Mouse (Mus musculus) CD4-positive, CD25-positive, alpha-beta regulatory T cell, adult 4 months (primary cell): ENCODE data around the gene Lce3e. TPM values are rescaled to one million over a fixed set of nuclear protein-coding genes. Genes with fewer than 3 reads are reported as not detected.

Experiments used
- ATAC-seq: one replicate; pipeline ENCODE4 v1.8.0; 2017
- polyA plus RNA-seq, 2 experiments: library from polyadenylated mRNA; unstranded; fragments of 100-300 nt; shearing (Covaris generic); gene quantifications; one replicate each; pipeline ENCODE4 v1.2.1; 2017

The Lce3e gene
- not detected for polyA plus RNA-seq

- ATAC-seq = no peak
Observed at GRCm38 (mm10) chr3:92966761-92967160, at the start of gene Lce3e. Gene Lce3e (plus strand): TSS chr3:92967061.

GRCm38 (mm10) chr3:92920364-92920763 lies 46.5 kb upstream of the Lce3e start:
- ATAC-seq = no peak

GRCm38 (mm10) chr3:92926130-92926529 lies 40.7 kb upstream of the Lce3e start, which contains the start of gene Lce3a:
Gene Lce3a (minus strand): TSS chr3:92926230.
- no peak for ATAC-seq

- no peak for ATAC-seq
Observed at GRCm38 (mm10) chr3:92932679-92933078, 34.2 kb upstream of the Lce3e start, which contains the start of gene Lce3b. Gene Lce3b (plus strand): TSS chr3:92932979.

GRCm38 (mm10) chr3:92944186-92944585 lies 22.7 kb upstream of the Lce3e start, which contains the start of gene Lce3c:
Gene Lce3c (plus strand): TSS chr3:92944486.
- no peak for ATAC-seq

GRCm38 (mm10) chr3:92957090-92957489 lies 9.8 kb upstream of the Lce3e start, which contains the start of gene Lce3d:
Gene Lce3d (plus strand): TSS chr3:92957390.
- ATAC-seq = no peak

GRCm38 (mm10) chr3:92978484-92978883 lies 11.6 kb downstream of the Lce3e start:
- ATAC-seq = no peak

GRCm38 (mm10) chr3:92991926-92992325 lies 25.1 kb downstream of the Lce3e start, which contains the start of gene Lce3f:
Gene Lce3f (plus strand): TSS chr3:92992226.
- ATAC-seq = no peak

- no peak for ATAC-seq
Observed at GRCm38 (mm10) chr3:92998691-92999090, 31.8 kb downstream of the Lce3e start.

GRCm38 (mm10) chr3:93000621-93001020 lies 33.8 kb downstream of the Lce3e start:
- ATAC-seq = no peak

GRCm38 (mm10) chr3:93002843-93003242 lies 36.0 kb downstream of the Lce3e start:
- ATAC-seq = no peak

GRCm38 (mm10) chr3:93014378-93014801 lies 47.5 kb downstream of the Lce3e start:
- no peak for ATAC-seq

GRCm38 (mm10) chr3:93014871-93015270 lies 48.0 kb downstream of the Lce3e start:
- no peak for ATAC-seq

GRCm38 (mm10) chr3:93015460-93016104 lies 48.7 kb downstream of the Lce3e start, which contains the start of gene Crct1:
Gene Crct1 (minus strand): TSS chr3:93015687.
- ATAC-seq = no peak

Other genes with a start within 250 kb of the Lce3e start
- gene Lce1f, start 246.7 kb upstream of the Lce3e start, polyA plus RNA-seq = not detected
- gene Gm38119, start 228.0 kb upstream of the Lce3e start, polyA plus RNA-seq = not detected
- gene Lce1g, start 214.7 kb upstream of the Lce3e start, polyA plus RNA-seq = not detected
- not detected for gene Lce1h, start 202.0 kb upstream of the Lce3e start, polyA plus RNA-seq
- gene Lce1i, start 188.2 kb upstream of the Lce3e start, polyA plus RNA-seq = not detected
- gene Lce1j, start 176.5 kb upstream of the Lce3e start, polyA plus RNA-seq = not detected
- not detected for gene Lce1k, start 159.2 kb upstream of the Lce3e start, polyA plus RNA-seq
- gene Kprp, start 139.8 kb upstream of the Lce3e start, polyA plus RNA-seq = not detected
- not detected for gene Lce1l, start 115.8 kb upstream of the Lce3e start, polyA plus RNA-seq
- not detected for gene 2310050C09Rik, start 96.8 kb upstream of the Lce3e start, polyA plus RNA-seq
- gene Lce3a, start 40.8 kb upstream of the Lce3e start, polyA plus RNA-seq = not detected
- not detected for gene Lce3b, start 34.1 kb upstream of the Lce3e start, polyA plus RNA-seq
- gene Lce3c, start 22.6 kb upstream of the Lce3e start, polyA plus RNA-seq = not detected
- gene Lce3d, start 9.7 kb upstream of the Lce3e start, polyA plus RNA-seq = not detected
- gene Lce3f, start 25.2 kb downstream of the Lce3e start, polyA plus RNA-seq = not detected
- gene Crct1, start 48.6 kb downstream of the Lce3e start, polyA plus RNA-seq = not detected
- not detected for gene Lce1m, start 52.0 kb downstream of the Lce3e start, polyA plus RNA-seq
- gene Gm4858, start 101.8 kb downstream of the Lce3e start, polyA plus RNA-seq = under 1 TPM in 1 of 2 experiments, not detected in 1; 0.19 TPM
- not detected for gene Crnn, start 177.7 kb downstream of the Lce3e start, polyA plus RNA-seq
- gene Flg2, start 230.2 kb downstream of the Lce3e start, polyA plus RNA-seq = not detected